Mouse (Mus musculus) hindbrain, embryonic 13.5 days (tissue): ENCODE data around the gene Cbx7. TPM values are rescaled to one million over a fixed set of nuclear protein-coding genes. Genes with fewer than 3 reads are reported as not detected.

Experiments used
- ATAC-seq: fragments of 200-750 bp; cut with Nextera tagmentation; 2 replicates; pipeline ENCODE4 v1.8.0; 2017; ENCODE audit warnings: moderate TSS enrichment; ENCODE audit not compliant: low FRiP score
- H3K27ac ChIP-seq: fragments of 300-500 bp; sonication (generic); 2 replicates; pipeline ENCODE4 v1.5.1; 2015; ENCODE audit warnings: inconsistent platforms, mild to moderate bottlenecking, moderate library complexity
- H3K27me3 ChIP-seq: fragments of 300-500 bp; sonication (generic); 2 replicates; pipeline ENCODE4 v1.6.1; 2015; ENCODE audit warnings: mild to moderate bottlenecking, inconsistent platforms
- H3K36me3 ChIP-seq: fragments of 300-500 bp; sonication (generic); 2 replicates; pipeline ENCODE4 v1.6.1; 2015; ENCODE audit warnings: mild to moderate bottlenecking, inconsistent platforms
- H3K4me1 ChIP-seq: fragments of 300-500 bp; sonication (generic); replicated peaks from 2 replicates; pipeline ENCODE4 v1.6.1; 2015; ENCODE audit warnings: inconsistent platforms
- H3K4me2 ChIP-seq: fragments of 300-500 bp; sonication (generic); 2 replicates; pipeline ENCODE4 v1.6.1; 2015; ENCODE audit warnings: inconsistent platforms, mild to moderate bottlenecking, moderate library complexity
- H3K4me3 ChIP-seq: fragments of 300-500 bp; sonication (generic); 2 replicates; pipeline ENCODE4 v1.5.1; 2015; ENCODE audit warnings: mild to moderate bottlenecking, inconsistent platforms
- H3K9ac ChIP-seq: fragments of 300-500 bp; sonication (generic); 2 replicates; pipeline ENCODE4 v1.6.1; 2015; ENCODE audit warnings: mild to moderate bottlenecking, inconsistent platforms
- H3K9me3 ChIP-seq: fragments of 300-500 bp; sonication (generic); 2 replicates; pipeline ENCODE4 v1.6.1; 2016; ENCODE audit warnings: inconsistent platforms
- WGBS: fragments of 180-500 bp; shearing (Covaris S2); methylation state at CpG from one replicate; pipeline ENCODE4 v1.1.7; 2015; 5-methylcytosine and 5-hydroxymethylcytosine counted together
- polyA plus RNA-seq: library from polyadenylated mRNA; unstranded; fragments of >200 nt; fragmentation: Nextera tagmentation; extraction: Ambion mirVana; gene quantifications from 2 replicates; pipeline ENCODE4 v1.2.1, GENCODE M21; 2015

Gene Cbx7
- polyA plus RNA-seq, result 3.6 and 3.7 TPM in 2 replicates

GRCm38 (mm10) chr15:79970940-79971339 is at the start of gene Cbx7:
Cbx7 (minus strand) TSS chr15:79971119.
- Histone ChIP-seq H3K4me2 (no peak within 1 kb of the TSS), H3K27me3 (no peaks in the 10 kb centered on the region; the same call in 1 of the 2 replicates), H3K36me3 (no peaks in the 10 kb centered on the region), H3K4me1 (no peaks in the 10 kb centered on the region), H3K27ac (no peak within 1 kb of the TSS), H3K4me3 (no peak within 1 kb of the TSS), H3K9ac (no peak within 1 kb of the TSS), H3K9me3 (no peaks in the 10 kb centered on the region)
- 93% methylated on average over 11 of the region's 11 CpGs for WGBS
- ATAC-seq, result no peak

- 69% methylated on average over 4 of the region's 4 CpGs for WGBS
- H3K4me3 ChIP-seq, result no peak overlapping the region
- ATAC-seq, result no peak
- H3K27me3 ChIP-seq, result peaks cover 29% of the 10 kb centered on the region
- no peaks in the 10 kb centered on the region for H3K9me3 ChIP-seq
- H3K36me3 ChIP-seq, result no peaks in the 10 kb centered on the region
- no peak overlapping the region for H3K9ac ChIP-seq
- H3K27ac ChIP-seq, result no peak overlapping the region
- peaks cover 20% of the 10 kb centered on the region for H3K4me1 ChIP-seq
- no peak overlapping the region for H3K4me2 ChIP-seq
Observed at GRCm38 (mm10) chr15:80020516-80020915, 49.6 kb upstream of the Cbx7 start.

GRCm38 (mm10) chr15:80019625-80020024 is 48.7 kb upstream of the Cbx7 start:
- H3K9ac ChIP-seq, result no peak overlapping the region
- no peaks in the 10 kb centered on the region for H3K9me3 ChIP-seq
- peaks cover 18% of the 10 kb centered on the region for H3K4me1 ChIP-seq
- ATAC-seq, result no peak
- no peaks in the 10 kb centered on the region for H3K36me3 ChIP-seq
- 67% methylated on average over 4 of the region's 4 CpGs for WGBS
- H3K4me2 ChIP-seq, result no peak overlapping the region
- no peak overlapping the region for H3K4me3 ChIP-seq
- H3K27ac ChIP-seq, result no peak overlapping the region
- peaks cover 38% of the 10 kb centered on the region for H3K27me3 ChIP-seq

GRCm38 (mm10) chr15:80019220-80019619 is 48.3 kb upstream of the Cbx7 start:
- no peaks in the 10 kb centered on the region for H3K9me3 ChIP-seq
- no peak overlapping the region for H3K4me3 ChIP-seq
- WGBS, result 82% methylated on average over 7 of the region's 7 CpGs
- no peak overlapping the region for H3K9ac ChIP-seq
- no peak overlapping the region for H3K4me2 ChIP-seq
- peaks cover 18% of the 10 kb centered on the region for H3K4me1 ChIP-seq
- no peak overlapping the region for H3K27ac ChIP-seq
- peaks cover 42% of the 10 kb centered on the region for H3K27me3 ChIP-seq
- H3K36me3 ChIP-seq, result no peaks in the 10 kb centered on the region
- no peak for ATAC-seq

- H3K4me1 ChIP-seq, result peaks cover 40% of the 10 kb centered on the region
- WGBS, result 92% methylated on average over 9 of the region's 9 CpGs
- no peak overlapping the region for H3K4me3 ChIP-seq
- no peak overlapping the region for H3K9ac ChIP-seq
- H3K9me3 ChIP-seq, result no peaks in the 10 kb centered on the region
- no peaks in the 10 kb centered on the region for H3K36me3 ChIP-seq
- no peak overlapping the region for H3K27ac ChIP-seq
- peaks cover 56% of the 10 kb centered on the region for H3K27me3 ChIP-seq
- ATAC-seq, result no peak
- H3K4me2 ChIP-seq, result no peak overlapping the region
Observed at GRCm38 (mm10) chr15:80016563-80017301, 45.8 kb upstream of the Cbx7 start.

GRCm38 (mm10) chr15:80015211-80015952 is 44.5 kb upstream of the Cbx7 start:
- H3K9ac ChIP-seq, result peak overlapping the region; percentile 86
- H3K27ac ChIP-seq, result no peak overlapping the region
- H3K4me3 ChIP-seq, result peak overlapping the region; percentile 69
- H3K36me3 ChIP-seq, result no peaks in the 10 kb centered on the region
- WGBS, result 63% methylated on average over 7 of the region's 7 CpGs
- ATAC-seq, result no peak
- H3K4me1 ChIP-seq, result peaks cover 49% of the 10 kb centered on the region
- peak overlapping the region; percentile 91 for H3K4me2 ChIP-seq
- H3K9me3 ChIP-seq, result no peaks in the 10 kb centered on the region
- peaks cover 70% of the 10 kb centered on the region for H3K27me3 ChIP-seq

GRCm38 (mm10) chr15:80014321-80015210 is 43.6 kb upstream of the Cbx7 start, which contains the start of gene Pdgfb:
Pdgfb (minus strand) TSS chr15:80014977.
- ATAC-seq, result no peak
- H3K27ac ChIP-seq, result peak within 1 kb of the TSS; percentile 76; the same call in 1 of the 2 replicates
- peak within 1 kb of the TSS; percentile 69 for H3K4me3 ChIP-seq
- H3K4me2 ChIP-seq, result peak within 1 kb of the TSS; percentile 91
- H3K27me3 ChIP-seq, result peaks cover 77% of the 10 kb centered on the region
- peaks cover 48% of the 10 kb centered on the region for H3K4me1 ChIP-seq
- no peaks in the 10 kb centered on the region for H3K9me3 ChIP-seq
- no peaks in the 10 kb centered on the region for H3K36me3 ChIP-seq
- H3K9ac ChIP-seq, result peak within 1 kb of the TSS; percentile 86
- under 1% methylated on average over 60 of the region's 60 CpGs for WGBS

GRCm38 (mm10) chr15:80014031-80014320 is 43.1 kb upstream of the Cbx7 start:
- Histone ChIP-seq H3K4me2 (peak overlapping the region; percentile 91), H3K27ac (peak overlapping the region; percentile 76; the same call in 1 of the 2 replicates), H3K4me1 (peaks cover 48% of the 10 kb centered on the region), H3K4me3 (peak overlapping the region; percentile 69), H3K9ac (peak overlapping the region; percentile 86), H3K36me3 (no peaks in the 10 kb centered on the region), H3K27me3 (peaks cover 78% of the 10 kb centered on the region), H3K9me3 (no peaks in the 10 kb centered on the region)
- WGBS, result under 1% methylated on average over 31 of the region's 37 CpGs
- ATAC-seq, result no peak

- Histone ChIP-seq H3K4me3 (peak overlapping the region; percentile 69), H3K27ac (peak overlapping the region; percentile 76), H3K9me3 (no peaks in the 10 kb centered on the region), H3K36me3 (no peaks in the 10 kb centered on the region), H3K4me1 (peaks cover 48% of the 10 kb centered on the region), H3K9ac (peak overlapping the region; percentile 86), H3K27me3 (peaks cover 81% of the 10 kb centered on the region), H3K4me2 (peak overlapping the region; percentile 91)
- 1% methylated on average over 35 of the region's 36 CpGs for WGBS
- ATAC-seq, result no peak
Observed at GRCm38 (mm10) chr15:80013256-80014030, 42.5 kb upstream of the Cbx7 start.

GRCm38 (mm10) chr15:80012527-80013201 is 41.7 kb upstream of the Cbx7 start:
- Histone ChIP-seq H3K4me1 (peaks cover 48% of the 10 kb centered on the region), H3K36me3 (no peaks in the 10 kb centered on the region), H3K9me3 (no peaks in the 10 kb centered on the region), H3K27me3 (peaks cover 79% of the 10 kb centered on the region), H3K4me2 (peak overlapping the region; percentile 91), H3K27ac (peak overlapping the region; percentile 76), H3K9ac (peak overlapping the region; percentile 86), H3K4me3 (peak overlapping the region; percentile 69)
- peak; percentile 72 for ATAC-seq
- under 1% methylated on average over 52 of the region's 60 CpGs for WGBS
